Mouse (Mus musculus): ENCODE data around the gene Slc25a13. TPM values are rescaled to one million over a fixed set of nuclear protein-coding genes. Genes with fewer than 3 reads are reported as not detected.
"Not testable (repeated sequence)": the region's sequence is repeated elsewhere in the genome, so short reads cannot be mapped to it uniquely, and the experiment has no call there.

Gene Slc25a13
- polyA plus RNA-seq, 1 experiment, result 2.0 TPM

GRCm38 (mm10) chr6:6193906-6194305 lies 23.1 kb downstream of the Slc25a13 start:
- Histone ChIP-seq H3K4me1 (ENCODE audit: control insufficient read depth, insufficient read depth, low read length) (peaks cover 2% of the 10 kb centered on the region), H3K4me3 (ENCODE audit: insufficient read depth, low read length) (no peak overlapping the region), H3K27ac (ENCODE audit: insufficient read depth, low read length) (no peak overlapping the region)
- no peak for TF ChIP-seq POLR2A (IDR thresholded peaks at IDR 0.05; ENCODE audit: extremely low read depth, insufficient read depth, low read length)
- no peak for TF ChIP-seq CTCF (IDR thresholded peaks at IDR 0.05; ENCODE audit: extremely low read depth, insufficient read depth, low read length)

GRCm38 (mm10) chr6:6192413-6192812 lies 24.6 kb downstream of the Slc25a13 start:
- H3K27ac ChIP-seq (ENCODE audit: insufficient read depth, low read length), result no peak overlapping the region
- no peak overlapping the region for H3K4me3 ChIP-seq (ENCODE audit: insufficient read depth, low read length)
- TF ChIP-seq CTCF (IDR thresholded peaks at IDR 0.05; ENCODE audit: extremely low read depth, insufficient read depth, low read length), result no peak
- TF ChIP-seq POLR2A (IDR thresholded peaks at IDR 0.05; ENCODE audit: extremely low read depth, insufficient read depth, low read length), result no peak
- peaks cover 2% of the 10 kb centered on the region for H3K4me1 ChIP-seq (ENCODE audit: control insufficient read depth, insufficient read depth, low read length)

- TF ChIP-seq CTCF (IDR thresholded peaks at IDR 0.05; ENCODE audit: extremely low read depth, insufficient read depth, low read length), result no peak
- TF ChIP-seq POLR2A (IDR thresholded peaks at IDR 0.05; ENCODE audit: extremely low read depth, insufficient read depth, low read length), result no peak
- Histone ChIP-seq H3K4me3 (ENCODE audit: insufficient read depth, low read length) (no peak overlapping the region), H3K27ac (ENCODE audit: insufficient read depth, low read length) (no peak overlapping the region), H3K4me1 (ENCODE audit: control insufficient read depth, insufficient read depth, low read length) (peaks cover under 1% of the 10 kb centered on the region)
Measured at GRCm38 (mm10) chr6:6191596-6192337, 25.2 kb downstream of the Slc25a13 start.

- TF ChIP-seq CTCF (IDR thresholded peaks at IDR 0.05; ENCODE audit: extremely low read depth, insufficient read depth, low read length) (no peak), POLR2A (IDR thresholded peaks at IDR 0.05; ENCODE audit: extremely low read depth, insufficient read depth, low read length) (no peak)
- no peak overlapping the region for H3K4me3 ChIP-seq (ENCODE audit: insufficient read depth, low read length)
- H3K4me1 ChIP-seq (ENCODE audit: control insufficient read depth, insufficient read depth, low read length), result no peaks in the 10 kb centered on the region
- H3K27ac ChIP-seq (ENCODE audit: insufficient read depth, low read length), result peak overlapping the region; percentile 36; the same call in 1 of the 2 replicates
Measured at GRCm38 (mm10) chr6:6188970-6189369, 28.0 kb downstream of the Slc25a13 start.

- H3K4me1 ChIP-seq (ENCODE audit: control insufficient read depth, insufficient read depth, low read length), result peaks cover 2% of the 10 kb centered on the region; the same call in 1 of the 2 replicates
- TF ChIP-seq POLR2A (IDR thresholded peaks at IDR 0.05; ENCODE audit: extremely low read depth, insufficient read depth, low read length) (no peak), CTCF (IDR thresholded peaks at IDR 0.05; ENCODE audit: extremely low read depth, insufficient read depth, low read length) (no peak)
- no peak overlapping the region for H3K4me3 ChIP-seq (ENCODE audit: insufficient read depth, low read length)
- no peak overlapping the region for H3K27ac ChIP-seq (ENCODE audit: insufficient read depth, low read length)
Measured at GRCm38 (mm10) chr6:6186468-6186867, 30.5 kb downstream of the Slc25a13 start.

- Histone ChIP-seq H3K4me1 (ENCODE audit: control insufficient read depth, insufficient read depth, low read length) (peaks cover 2% of the 10 kb centered on the region; the same call in 1 of the 2 replicates), H3K27ac (ENCODE audit: insufficient read depth, low read length) (no peak overlapping the region), H3K4me3 (ENCODE audit: insufficient read depth, low read length) (no peak overlapping the region)
- TF ChIP-seq POLR2A (IDR thresholded peaks at IDR 0.05; ENCODE audit: extremely low read depth, insufficient read depth, low read length) (no peak), CTCF (IDR thresholded peaks at IDR 0.05; ENCODE audit: extremely low read depth, insufficient read depth, low read length) (no peak)
Measured at GRCm38 (mm10) chr6:6185735-6186068, 31.3 kb downstream of the Slc25a13 start.

- H3K4me3 ChIP-seq (ENCODE audit: insufficient read depth, low read length), result no peak overlapping the region
- no peak for TF ChIP-seq CTCF (IDR thresholded peaks at IDR 0.05; ENCODE audit: extremely low read depth, insufficient read depth, low read length)
- TF ChIP-seq POLR2A (IDR thresholded peaks at IDR 0.05; ENCODE audit: extremely low read depth, insufficient read depth, low read length), result no peak
- no peak overlapping the region for H3K27ac ChIP-seq (ENCODE audit: insufficient read depth, low read length)
- peaks cover 2% of the 10 kb centered on the region; the same call in 1 of the 2 replicates for H3K4me1 ChIP-seq (ENCODE audit: control insufficient read depth, insufficient read depth, low read length)
Measured at GRCm38 (mm10) chr6:6184921-6185734, 31.8 kb downstream of the Slc25a13 start.

- Histone ChIP-seq H3K4me3 (ENCODE audit: insufficient read depth, low read length) (no peak overlapping the region), H3K27ac (ENCODE audit: insufficient read depth, low read length) (no peak overlapping the region), H3K4me1 (ENCODE audit: control insufficient read depth, insufficient read depth, low read length) (peaks cover 2% of the 10 kb centered on the region; the same call in 1 of the 2 replicates)
- TF ChIP-seq CTCF (IDR thresholded peaks at IDR 0.05; ENCODE audit: extremely low read depth, insufficient read depth, low read length) (no peak), POLR2A (IDR thresholded peaks at IDR 0.05; ENCODE audit: extremely low read depth, insufficient read depth, low read length) (no peak)
Measured at GRCm38 (mm10) chr6:6183601-6184000, 33.4 kb downstream of the Slc25a13 start.

- Histone ChIP-seq H3K27ac (ENCODE audit: insufficient read depth, low read length) (no peak overlapping the region), H3K4me1 (ENCODE audit: control insufficient read depth, insufficient read depth, low read length) (peaks cover 2% of the 10 kb centered on the region; the same call in 1 of the 2 replicates), H3K4me3 (ENCODE audit: insufficient read depth, low read length) (no peak overlapping the region)
- TF ChIP-seq CTCF (IDR thresholded peaks at IDR 0.05; ENCODE audit: extremely low read depth, insufficient read depth, low read length) (no peak), POLR2A (IDR thresholded peaks at IDR 0.05; ENCODE audit: extremely low read depth, insufficient read depth, low read length) (no peak)
Measured at GRCm38 (mm10) chr6:6182191-6182590, 34.8 kb downstream of the Slc25a13 start.

- H3K4me3 ChIP-seq (ENCODE audit: insufficient read depth, low read length); H3K27ac ChIP-seq (ENCODE audit: insufficient read depth, low read length); H3K4me1 ChIP-seq (ENCODE audit: control insufficient read depth, insufficient read depth, low read length): not testable (repeated sequence)
Measured at GRCm38 (mm10) chr6:6178341-6178740, 38.6 kb downstream of the Slc25a13 start.
